Mouse (Mus musculus): Measurements from ENCODE around the gene Catspere2. TPM values are rescaled to one million over a fixed set of nuclear protein-coding genes. Genes with fewer than 3 reads are reported as not detected.

Catspere2 gene
- 0.67 and 0.73 TPM in 2 replicates for polyA plus RNA-seq (2012; rRNA removed; ENCODE audit: low replicate concordance)

DNA sequence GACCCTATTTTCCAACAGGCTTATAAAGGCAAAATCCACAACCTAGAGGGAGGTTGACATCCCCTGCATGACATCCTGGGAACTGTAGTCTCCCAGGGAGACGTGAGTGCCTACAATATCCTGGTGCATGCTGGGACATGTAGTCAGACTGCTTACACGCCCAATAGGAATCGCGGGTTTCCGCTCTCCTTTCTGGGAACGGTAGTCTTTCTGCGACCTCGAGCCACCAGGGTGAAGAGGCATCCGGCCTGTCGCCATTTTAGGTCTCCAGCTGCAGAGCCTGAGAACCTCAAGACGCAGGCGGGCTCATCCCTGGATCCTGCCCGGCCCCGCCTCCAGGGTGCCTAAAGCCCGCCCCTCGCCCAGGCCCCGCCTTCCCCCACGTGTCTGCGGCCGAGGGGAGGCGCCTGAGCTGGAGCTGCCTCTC is at the start of gene Catspere2:
Gene Catspere2 (plus strand): TSS at position 400 of the 427 bp plus-strand sequence.

GRCm38 (mm10) chr1:178187216-178187791 is 204.1 kb downstream of the Catspere2 start, which contains the start of gene Desi2:
TSS of gene Desi2 (plus strand) at chr1:178187417.

Other genes starting within 250 kb of the Catspere2 start
- 11.5 and 30.3 TPM in 2 replicates for gene Adss, start 186.9 kb upstream of the Catspere2 start, polyA plus RNA-seq (2012; rRNA removed; ENCODE audit: low replicate concordance)
- 8.6 and 18.2 TPM in 2 replicates for gene Desi2, start 204.0 kb downstream of the Catspere2 start, polyA plus RNA-seq (2012; rRNA removed; ENCODE audit: low replicate concordance)